Mouse (Mus musculus): Measurements from ENCODE around the gene Antxr1.
"Not testable (repeated sequence)": the region's sequence is repeated elsewhere in the genome, so short reads cannot be mapped to it uniquely, and the experiment has no call there.

Gene Antxr1

DNA sequence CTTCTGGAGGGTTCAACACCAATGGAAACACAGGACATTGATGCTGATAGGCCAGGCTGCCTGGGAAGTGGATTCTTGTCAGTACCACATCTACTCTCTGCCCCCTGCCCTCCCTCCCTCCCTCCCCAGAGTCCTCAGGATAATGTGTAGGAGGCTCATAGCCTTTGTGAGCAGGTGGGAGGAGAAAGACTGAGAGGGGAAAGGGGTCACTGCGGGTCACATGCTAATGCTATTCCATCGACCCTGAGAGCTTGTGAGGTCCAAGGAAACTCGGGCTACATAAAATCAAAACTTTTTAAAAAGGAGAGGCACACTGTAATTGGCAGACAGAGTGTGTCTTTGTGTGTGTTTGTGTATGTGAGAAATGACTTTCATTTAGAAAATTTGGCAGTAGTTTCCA is 236.4 kb downstream of the Antxr1 start:
- DNase-seq, result no peak

DNA sequence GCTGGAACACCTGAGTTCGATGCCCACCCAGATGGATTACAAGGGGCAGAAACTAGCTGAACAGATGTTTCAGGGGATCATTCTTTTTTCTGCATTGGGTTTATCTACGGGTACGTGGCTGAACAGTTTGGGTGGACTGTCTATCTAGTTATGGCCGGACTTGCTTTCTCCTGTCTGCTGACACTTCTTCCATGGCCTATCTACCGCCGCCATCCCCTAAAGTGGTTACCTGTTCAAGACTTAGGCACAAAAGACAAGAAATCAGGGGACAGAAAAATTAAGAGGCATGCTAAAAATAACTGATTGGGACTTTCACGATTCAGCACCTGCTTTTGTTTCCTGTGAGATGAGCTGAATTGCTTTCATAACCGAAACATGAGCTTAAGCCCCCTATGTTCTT is 242.0 kb downstream of the Antxr1 start:
- not testable (repeated sequence) for DNase-seq

DNA sequence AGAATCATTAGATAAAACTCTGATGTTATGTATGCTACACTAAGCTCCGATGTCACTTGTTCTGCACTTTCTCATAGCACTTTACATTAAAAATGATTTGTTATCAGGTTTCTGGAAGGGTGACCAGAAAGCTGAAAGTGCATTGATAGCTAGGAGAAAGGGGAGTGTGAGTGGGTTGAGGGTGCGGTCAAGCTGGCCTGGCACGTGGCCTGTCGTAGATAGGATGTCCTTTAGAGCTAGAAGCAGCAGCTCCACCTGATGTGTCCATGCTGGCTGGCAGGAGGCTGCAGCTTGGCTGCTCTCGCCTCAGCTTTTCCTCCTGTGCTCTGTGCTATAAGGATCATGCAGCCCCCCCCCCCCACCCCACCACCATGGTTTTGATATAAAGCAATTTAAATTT is 243.1 kb downstream of the Antxr1 start:
- DNase-seq, result no peak

GRCm38 (mm10) chr6:87090877-87091276 is 244.7 kb downstream of the Antxr1 start:
- no peak for DNase-seq

GRCm38 (mm10) chr6:87088356-87088755 is 247.3 kb downstream of the Antxr1 start:
- DNase-seq, result no peak

DNA sequence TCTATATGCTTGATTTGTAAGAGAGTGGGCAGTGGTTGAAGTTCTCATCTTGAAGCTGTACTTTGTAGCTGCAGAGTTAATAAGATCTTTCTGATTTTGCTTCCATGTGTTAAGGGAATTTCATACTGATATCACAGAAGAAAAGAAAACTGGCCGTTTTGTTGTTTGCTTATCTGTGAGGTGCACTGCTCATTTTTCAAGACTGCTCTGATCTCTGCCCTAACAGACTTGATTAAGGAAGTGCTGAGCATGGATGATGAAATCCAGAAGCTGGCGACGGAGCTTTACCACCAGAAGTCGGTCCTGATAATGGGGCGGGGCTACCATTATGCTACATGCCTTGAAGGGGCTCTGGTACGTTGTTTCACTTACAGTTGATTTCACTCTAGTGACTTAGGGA is 250.6 kb downstream of the Antxr1 start:
- no peak for DNase-seq
